Mouse (Mus musculus): ENCODE measurements at regions not wholly inside any gene's neighbourhood (a gene's known extent, or its start where the extent isn't known, plus 50 kb on each side); places are given as distances from the start of the nearest gene placed in this dataset.

DNA sequence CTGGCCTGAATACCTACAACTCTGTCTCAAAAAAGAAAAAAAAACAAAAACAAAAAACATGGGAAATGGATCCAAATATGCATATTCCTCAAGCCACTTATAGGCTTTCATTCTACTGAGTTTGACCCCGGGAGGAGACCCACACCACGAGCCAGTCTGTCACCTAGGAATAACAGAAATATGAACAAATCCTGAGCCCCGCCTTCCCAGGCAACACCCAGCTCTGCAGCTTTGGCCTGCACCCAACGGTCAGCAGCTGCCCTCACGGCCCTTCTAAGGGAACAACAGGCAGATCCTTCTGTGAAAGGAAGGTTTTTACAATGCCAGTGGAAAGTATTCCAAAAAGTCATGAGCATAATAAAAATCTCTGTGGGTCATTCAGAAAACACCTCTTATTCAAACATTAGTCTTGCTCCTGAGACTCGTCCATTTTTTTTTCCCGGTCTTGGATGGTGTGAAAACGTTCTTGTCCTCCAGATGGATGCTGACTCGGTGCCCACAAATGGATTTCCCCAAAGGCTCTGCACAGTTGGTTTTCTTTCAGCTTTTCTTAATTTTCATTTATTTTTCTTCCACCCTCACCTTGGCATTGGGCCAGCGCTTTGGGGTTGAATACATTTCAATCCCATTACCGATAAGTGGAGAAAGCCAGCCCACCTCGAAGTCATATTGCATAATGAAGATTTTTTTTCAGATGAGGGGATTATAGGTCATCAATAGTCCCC lies 130.6 kb upstream of the Ptprt start:
- Histone ChIP-seq H3K4me3 (replicated peaks) (no peak overlapping the region), H3K4me2 (no peak overlapping the region), H3K27me3 (no peaks in the 10 kb centered on the region), H3K4me1 (no peaks in the 10 kb centered on the region; the same call in 1 of the 2 replicates), H3K36me3 (replicated peaks) (no peaks in the 10 kb centered on the region), H3K27ac (no peak overlapping the region), H3K9me3 (no peaks in the 10 kb centered on the region), H3K9ac (no peak overlapping the region)
- no peak for ATAC-seq (ENCODE audit: low FRiP score)
- 58% methylated on average over 12 of the region's 12 CpGs for whole genome bisulfite sequencing

DNA sequence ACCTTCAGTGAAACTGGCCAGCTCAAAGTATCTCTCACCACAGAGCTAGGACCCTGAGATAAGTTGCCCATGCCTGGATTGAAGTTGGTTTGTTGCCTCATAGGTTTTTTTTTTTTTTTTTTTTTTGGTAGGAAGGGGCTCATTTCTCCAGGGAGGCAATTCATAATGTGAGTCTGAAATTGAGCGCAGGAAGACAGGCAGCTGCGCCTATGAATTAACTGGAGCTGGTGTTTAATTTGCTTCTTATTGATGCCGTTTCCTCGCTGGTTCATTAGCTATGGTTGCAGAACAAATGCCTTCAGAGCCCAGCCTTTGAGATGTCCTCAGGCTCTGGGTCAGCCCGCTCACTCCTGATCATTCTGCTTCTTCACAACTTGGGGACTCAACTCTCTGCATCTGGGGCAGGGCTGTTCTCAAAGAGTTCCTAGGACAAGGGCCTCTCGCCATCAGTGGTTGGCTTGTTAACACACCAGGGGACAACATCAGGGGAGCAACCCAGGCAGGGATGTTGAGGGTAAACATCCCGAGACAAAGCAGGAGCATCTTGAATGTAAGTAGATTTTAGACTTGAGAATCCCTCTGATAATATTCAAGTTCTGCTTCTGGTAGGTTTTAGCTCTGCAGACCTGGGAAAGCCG lies 123.3 kb upstream of the Ptprt start:
- no peak overlapping the region for H3K4me3 ChIP-seq (replicated peaks)
- H3K36me3 ChIP-seq (replicated peaks), result no peaks in the 10 kb centered on the region
- H3K9ac ChIP-seq, result no peak overlapping the region
- H3K9me3 ChIP-seq, result no peaks in the 10 kb centered on the region
- no peak overlapping the region for H3K4me2 ChIP-seq
- H3K27ac ChIP-seq, result no peak overlapping the region
- ATAC-seq (ENCODE audit: low FRiP score), result no peak
- peaks cover 4% of the 10 kb centered on the region; the same call in 1 of the 2 replicates for H3K4me1 ChIP-seq
- WGBS, result 68% methylated on average over 8 of the region's 8 CpGs
- H3K27me3 ChIP-seq, result no peaks in the 10 kb centered on the region

DNA sequence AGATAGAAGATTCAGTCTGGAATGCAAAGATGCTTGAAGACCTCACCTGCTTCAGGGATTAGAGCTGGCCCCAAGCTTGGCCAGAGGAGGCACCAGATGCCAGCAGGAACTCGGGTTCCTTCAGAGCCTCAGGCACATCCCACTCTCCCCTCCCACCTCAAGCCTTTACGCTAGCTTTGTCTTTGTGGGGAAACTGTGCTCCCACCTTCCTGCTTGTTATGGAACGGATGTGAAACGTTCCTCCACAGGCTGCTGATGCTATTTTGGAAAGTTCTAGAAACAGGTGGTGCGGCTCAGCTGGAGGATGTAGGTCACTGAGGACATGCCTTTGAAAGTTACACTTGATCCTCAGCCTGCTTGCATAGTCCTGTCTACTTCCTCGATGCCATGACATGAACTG lies 120.7 kb upstream of the Ptprt start:
- Histone ChIP-seq H3K9ac (no peak overlapping the region), H3K27ac (no peak overlapping the region), H3K9me3 (no peaks in the 10 kb centered on the region), H3K27me3 (no peaks in the 10 kb centered on the region), H3K4me1 (peaks cover 4% of the 10 kb centered on the region; the same call in 1 of the 2 replicates), H3K4me3 (replicated peaks) (no peak overlapping the region), H3K36me3 (replicated peaks) (no peaks in the 10 kb centered on the region), H3K4me2 (no peak overlapping the region)
- 82% methylated on average over 6 of the region's 6 CpGs for WGBS
- no peak for ATAC-seq (ENCODE audit: low FRiP score)

DNA sequence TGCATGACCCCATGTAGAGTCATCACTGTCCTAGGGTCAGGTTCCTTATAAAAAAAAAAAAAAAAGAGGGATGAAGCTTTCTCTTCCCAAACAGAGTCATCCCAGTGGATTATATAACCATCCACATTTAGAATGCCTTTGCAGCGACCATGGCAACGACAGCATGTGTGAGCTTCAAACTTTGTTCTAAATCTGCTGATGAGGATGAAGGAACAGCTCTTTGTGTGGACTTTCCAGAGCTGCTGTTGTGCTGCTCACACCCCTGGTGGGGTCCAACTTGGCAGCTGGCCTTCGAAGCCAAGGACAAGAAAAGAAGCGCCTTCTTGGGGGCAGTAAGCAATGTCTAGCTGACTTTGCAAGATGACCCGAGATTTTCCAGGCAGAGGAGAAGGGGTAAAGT lies 115.6 kb upstream of the Ptprt start:
- no peak overlapping the region for H3K27ac ChIP-seq
- H3K36me3 ChIP-seq (replicated peaks), result no peaks in the 10 kb centered on the region
- H3K4me2 ChIP-seq, result no peak overlapping the region
- no peaks in the 10 kb centered on the region for H3K27me3 ChIP-seq
- H3K9ac ChIP-seq, result no peak overlapping the region
- H3K4me1 ChIP-seq, result no peaks in the 10 kb centered on the region
- H3K4me3 ChIP-seq (replicated peaks), result no peak overlapping the region
- no peak for ATAC-seq (ENCODE audit: low FRiP score)
- no peaks in the 10 kb centered on the region for H3K9me3 ChIP-seq
- 80% methylated on average over 5 of the region's 5 CpGs for WGBS

DNA sequence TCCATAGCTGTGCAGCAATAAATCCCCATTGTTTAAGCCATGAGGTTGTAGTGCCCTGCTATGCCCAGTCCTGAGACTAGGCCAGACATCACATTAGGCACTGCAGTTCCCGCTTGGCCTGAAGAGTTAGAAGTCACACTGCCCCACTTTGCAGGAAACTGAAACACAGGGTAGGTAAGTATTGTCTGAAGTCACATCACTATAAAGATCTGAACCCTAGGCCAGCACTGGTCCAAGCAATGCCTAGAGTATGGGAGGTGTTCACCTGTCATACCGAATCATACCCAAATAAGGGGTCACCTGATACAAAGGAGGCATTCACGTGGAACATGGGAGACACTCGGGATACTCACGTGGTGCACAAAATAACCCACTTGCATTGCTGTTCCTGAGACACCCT lies 111.6 kb upstream of the Ptprt start:
- Histone ChIP-seq H3K4me3 (replicated peaks) (no peak overlapping the region), H3K4me2 (no peak overlapping the region), H3K36me3 (replicated peaks) (no peaks in the 10 kb centered on the region), H3K27ac (no peak overlapping the region), H3K27me3 (no peaks in the 10 kb centered on the region), H3K9me3 (no peaks in the 10 kb centered on the region), H3K9ac (no peak overlapping the region), H3K4me1 (no peaks in the 10 kb centered on the region)
- 92% methylated on average over 5 of the region's 5 CpGs for WGBS
- ATAC-seq (ENCODE audit: low FRiP score), result no peak

DNA sequence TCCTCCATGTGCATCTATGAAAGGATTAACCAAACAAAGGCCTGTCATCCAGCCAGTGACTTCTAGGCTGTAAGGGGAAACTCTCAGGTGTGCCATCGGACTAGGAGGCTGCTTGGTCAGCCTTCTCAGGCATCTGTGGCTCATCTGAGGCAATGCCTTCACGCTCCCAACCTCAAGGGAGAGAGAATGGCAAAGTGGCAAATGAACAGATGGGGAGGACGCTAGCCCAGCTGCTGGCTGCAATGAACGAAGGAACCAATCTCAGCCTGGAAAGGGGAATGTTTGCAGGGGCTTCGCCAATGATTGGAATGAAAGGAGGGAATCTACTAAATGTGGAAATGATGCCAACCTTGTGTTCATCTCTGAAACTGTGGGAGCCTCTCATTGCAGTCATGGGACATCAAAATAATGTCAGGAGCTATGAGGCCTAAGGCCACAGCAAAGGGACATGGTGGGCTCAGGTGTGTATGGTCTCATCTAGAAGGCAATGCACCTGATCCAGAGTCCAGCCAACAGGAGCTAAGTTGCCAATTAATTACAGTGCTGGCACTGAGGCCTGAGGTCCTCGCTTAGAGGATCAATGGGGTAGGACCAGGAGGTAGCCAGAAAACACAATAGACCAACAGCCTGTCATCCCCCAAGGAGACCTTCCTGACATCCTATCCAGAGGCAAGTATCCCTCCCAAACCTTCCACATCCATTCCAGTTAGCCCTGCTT lies 108.9 kb upstream of the Ptprt start:
- H3K4me1 ChIP-seq, result no peaks in the 10 kb centered on the region
- no peaks in the 10 kb centered on the region for H3K36me3 ChIP-seq (replicated peaks)
- 86% methylated on average over 6 of the region's 6 CpGs for WGBS
- H3K4me2 ChIP-seq, result no peak overlapping the region
- H3K27ac ChIP-seq, result no peak overlapping the region
- no peaks in the 10 kb centered on the region for H3K9me3 ChIP-seq
- no peak for ATAC-seq (ENCODE audit: low FRiP score)
- no peak overlapping the region for H3K4me3 ChIP-seq (replicated peaks)
- H3K9ac ChIP-seq, result no peak overlapping the region
- no peaks in the 10 kb centered on the region for H3K27me3 ChIP-seq

DNA sequence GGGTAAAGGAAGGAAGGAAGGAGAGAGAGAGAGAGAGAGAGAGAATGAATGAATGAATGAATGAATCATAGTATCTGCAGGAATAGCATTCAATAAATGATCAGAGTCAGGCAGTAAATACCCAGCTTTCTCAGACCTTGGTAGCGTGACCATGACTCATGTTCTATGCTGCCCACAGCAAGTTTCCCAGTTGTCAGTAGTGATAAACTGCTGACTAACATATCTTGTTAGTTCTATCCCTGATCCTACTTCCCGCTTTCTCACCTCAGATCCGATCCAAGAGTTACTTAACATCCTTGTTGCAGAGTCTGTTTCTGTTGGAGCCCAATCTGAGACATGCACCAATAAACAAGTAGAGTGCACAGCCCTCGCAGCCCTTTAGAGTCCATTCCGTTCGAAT lies 103.1 kb upstream of the Ptprt start:
- Histone ChIP-seq H3K27ac (no peak overlapping the region), H3K27me3 (0 out of 2 replicates have a peak, but pooled peaks cover 4% of the 10 kb centered on the region), H3K36me3 (replicated peaks) (no peaks in the 10 kb centered on the region), H3K9ac (no peak overlapping the region), H3K4me1 (no peaks in the 10 kb centered on the region), H3K4me3 (replicated peaks) (no peak overlapping the region), H3K9me3 (no peaks in the 10 kb centered on the region), H3K4me2 (no peak overlapping the region)
- ATAC-seq (ENCODE audit: low FRiP score), result no peak
- 90% methylated on average over 6 of the region's 6 CpGs for WGBS

DNA sequence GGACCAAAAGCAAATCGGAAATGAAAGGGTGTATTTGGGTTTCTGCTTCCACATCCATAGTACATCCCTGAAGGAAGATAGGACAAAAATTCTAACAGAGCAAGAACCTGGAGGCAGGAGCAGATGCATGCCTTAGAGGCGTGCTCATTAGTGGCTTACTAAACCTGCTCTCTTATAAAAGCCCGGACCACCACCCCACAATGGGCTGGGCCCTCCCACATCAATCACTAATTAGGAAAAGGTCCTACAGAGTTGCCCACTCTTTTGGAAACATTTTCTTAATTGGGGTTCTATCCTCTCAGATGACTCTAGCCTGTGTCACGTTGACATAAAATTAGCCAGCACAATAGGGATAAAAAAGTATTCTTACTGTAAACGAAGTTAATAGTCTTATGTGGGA lies 79.6 kb upstream of the Ptprt start:
- Histone ChIP-seq H3K27me3 (peaks cover 20% of the 10 kb centered on the region), H3K9ac (no peak overlapping the region), H3K27ac (no peak overlapping the region), H3K4me3 (replicated peaks) (no peak overlapping the region), H3K4me1 (peaks cover 9% of the 10 kb centered on the region; the same call in 1 of the 2 replicates), H3K4me2 (no peak overlapping the region), H3K9me3 (no peaks in the 10 kb centered on the region), H3K36me3 (replicated peaks) (no peaks in the 10 kb centered on the region)
- 26% methylated on average over 5 of the region's 5 CpGs for WGBS
- peak; percentile 82; the same call in 1 of the 2 replicates for ATAC-seq (ENCODE audit: low FRiP score)

DNA sequence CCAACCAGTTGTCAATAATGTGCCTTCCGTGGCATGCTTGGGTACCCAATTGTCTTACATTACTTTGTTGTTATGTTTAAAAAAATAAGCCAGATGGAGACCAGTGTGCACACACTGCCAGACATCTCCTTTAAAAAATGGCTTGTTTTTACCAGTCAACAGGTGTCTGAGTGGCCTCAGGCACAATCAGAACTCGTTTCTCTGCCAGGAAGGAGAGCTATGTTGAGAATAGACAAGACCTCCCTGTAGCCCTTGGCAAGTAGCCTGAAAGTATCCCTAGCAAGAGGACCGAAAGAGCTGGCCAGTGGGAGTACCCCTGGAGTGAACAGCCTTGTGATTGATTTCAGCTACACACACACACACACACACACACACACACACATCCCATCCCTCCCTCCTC lies 74.8 kb upstream of the Ptprt start:
- Histone ChIP-seq H3K27me3 (peaks cover 3% of the 10 kb centered on the region), H3K36me3 (replicated peaks) (no peaks in the 10 kb centered on the region), H3K27ac (no peak overlapping the region), H3K4me2 (no peak overlapping the region), H3K9ac (no peak overlapping the region), H3K4me1 (peaks cover 9% of the 10 kb centered on the region; the same call in 1 of the 2 replicates), H3K4me3 (replicated peaks) (no peak overlapping the region), H3K9me3 (no peaks in the 10 kb centered on the region)
- no peak for ATAC-seq (ENCODE audit: low FRiP score)
- 68% methylated on average over 3 of the region's 3 CpGs for WGBS

DNA sequence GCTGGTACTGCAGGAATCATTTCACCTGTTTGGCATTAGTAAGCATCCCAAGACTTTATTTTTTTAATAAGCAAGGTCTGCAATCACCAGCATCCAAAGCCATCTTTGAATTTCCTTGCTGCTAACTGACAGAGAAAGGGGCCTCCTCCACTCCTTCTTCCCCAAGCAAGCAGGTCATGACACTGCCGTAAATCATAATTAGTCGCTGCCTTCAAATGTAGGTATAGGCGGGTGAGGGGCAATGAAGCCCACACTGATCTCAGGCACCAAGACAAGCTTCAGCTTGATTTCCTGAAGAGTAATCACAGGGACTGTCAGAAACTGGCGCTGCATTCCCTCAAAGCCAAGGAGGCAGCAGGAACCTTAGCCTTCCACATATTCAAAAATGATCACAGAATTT lies 73.3 kb upstream of the Ptprt start:
- no peak overlapping the region for H3K27ac ChIP-seq
- no peak for ATAC-seq (ENCODE audit: low FRiP score)
- H3K36me3 ChIP-seq (replicated peaks), result no peaks in the 10 kb centered on the region
- no peak overlapping the region for H3K4me3 ChIP-seq (replicated peaks)
- no peaks in the 10 kb centered on the region for H3K4me1 ChIP-seq
- H3K9me3 ChIP-seq, result no peaks in the 10 kb centered on the region
- no peak overlapping the region for H3K4me2 ChIP-seq
- H3K27me3 ChIP-seq, result peaks cover 3% of the 10 kb centered on the region
- H3K9ac ChIP-seq, result no peak overlapping the region
- WGBS, result 86% methylated on average over 4 of the region's 4 CpGs

DNA sequence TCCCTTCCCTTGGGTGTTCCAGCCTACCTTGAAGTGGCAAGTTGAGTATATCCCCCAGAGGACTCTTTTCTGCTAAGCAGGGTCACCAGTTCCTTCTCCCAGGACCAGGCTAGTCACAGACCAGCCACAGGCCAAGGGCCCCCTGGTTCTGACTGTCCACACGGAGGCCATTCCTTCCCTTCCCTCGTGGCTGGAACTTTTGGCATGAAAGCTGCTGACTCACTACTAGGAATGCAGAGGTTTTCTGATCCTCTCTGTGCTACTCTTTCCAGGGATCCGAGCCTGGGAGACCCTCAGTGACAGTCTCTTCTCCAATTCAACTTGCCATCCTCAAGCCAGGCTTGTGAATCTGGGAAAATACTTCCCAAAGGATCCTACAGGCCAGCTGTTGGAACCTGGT lies 59.1 kb upstream of the Ptprt start:
- WGBS, result 56% methylated on average over 3 of the region's 3 CpGs
- Histone ChIP-seq H3K27me3 (no peaks in the 10 kb centered on the region; the same call in 1 of the 2 replicates), H3K27ac (no peak overlapping the region), H3K36me3 (replicated peaks) (no peaks in the 10 kb centered on the region), H3K4me2 (no peak overlapping the region), H3K9ac (no peak overlapping the region), H3K4me1 (no peaks in the 10 kb centered on the region), H3K9me3 (no peaks in the 10 kb centered on the region), H3K4me3 (replicated peaks) (no peak overlapping the region)
- no peak for ATAC-seq (ENCODE audit: low FRiP score)

DNA sequence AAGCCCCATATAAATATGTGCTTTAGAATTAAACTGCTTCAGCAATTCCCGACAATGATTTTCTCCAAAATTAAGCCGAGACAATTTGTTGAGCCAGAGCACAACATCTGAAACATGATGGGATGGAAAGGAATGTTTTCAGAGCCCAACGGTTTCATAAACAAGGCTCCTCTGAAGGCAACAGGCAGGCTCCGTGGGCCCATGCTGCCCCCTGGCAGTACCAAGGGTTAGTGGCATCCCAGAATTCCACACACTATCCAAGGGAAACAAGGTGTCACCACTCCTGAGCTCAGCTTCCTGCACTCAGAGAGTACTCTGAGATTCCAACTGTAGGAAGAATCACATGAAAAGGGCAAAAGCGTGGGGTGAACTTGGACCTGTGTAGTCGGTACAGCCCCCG lies 57.5 kb upstream of the Ptprt start:
- no peaks in the 10 kb centered on the region for H3K36me3 ChIP-seq (replicated peaks)
- no peak overlapping the region for H3K9ac ChIP-seq
- H3K4me1 ChIP-seq, result no peaks in the 10 kb centered on the region
- ATAC-seq (ENCODE audit: low FRiP score), result no peak
- H3K9me3 ChIP-seq, result no peaks in the 10 kb centered on the region
- no peak overlapping the region for H3K4me3 ChIP-seq (replicated peaks)
- no peaks in the 10 kb centered on the region; the same call in 1 of the 2 replicates for H3K27me3 ChIP-seq
- WGBS, result 76% methylated on average over 7 of the region's 7 CpGs
- H3K4me2 ChIP-seq, result no peak overlapping the region
- H3K27ac ChIP-seq, result no peak overlapping the region

Data from forebrain, embryonic 12.5 days (tissue).